Mouse (Mus musculus) erythroid progenitor cell, adult 5-6 weeks (primary cell): ENCODE measurements around the gene Ccdc9. TPM values are rescaled to one million over a fixed set of nuclear protein-coding genes. Genes with fewer than 3 reads are reported as not detected.
"Not testable (repeated sequence)": the region's sequence is repeated elsewhere in the genome, so short reads cannot be mapped to it uniquely, and the experiment has no call there.

Source experiments
- ATAC-seq: replicated peaks from 2 replicates; pipeline ENCODE4 v1.8.0; 2016; ENCODE audit warnings: moderate number of reproducible peaks, mild to moderate bottlenecking, moderate TSS enrichment, inconsistent platforms; ENCODE audit not compliant: poor library complexity, low FRiP score, severe bottlenecking
- total RNA-seq, 2 experiments: library from RNA; stranded (forward) in 1 of 2; stranded (reverse) in 1 of 2; fragments of 150-400 nt in 1 of 2; fragments of 186-747, 209-891 nt in 1 of 2; gene quantifications; 2 replicates each; pipeline versions ENCODE4 v1.2.3 to v1.2.4; 2015 to 2017; ENCODE audit warnings: low replicate concordance in 2 of 2

Gene Ccdc9
- total RNA-seq, 2 experiments from 2014 or later, result 15.1 to 39.5 TPM

DNA sequence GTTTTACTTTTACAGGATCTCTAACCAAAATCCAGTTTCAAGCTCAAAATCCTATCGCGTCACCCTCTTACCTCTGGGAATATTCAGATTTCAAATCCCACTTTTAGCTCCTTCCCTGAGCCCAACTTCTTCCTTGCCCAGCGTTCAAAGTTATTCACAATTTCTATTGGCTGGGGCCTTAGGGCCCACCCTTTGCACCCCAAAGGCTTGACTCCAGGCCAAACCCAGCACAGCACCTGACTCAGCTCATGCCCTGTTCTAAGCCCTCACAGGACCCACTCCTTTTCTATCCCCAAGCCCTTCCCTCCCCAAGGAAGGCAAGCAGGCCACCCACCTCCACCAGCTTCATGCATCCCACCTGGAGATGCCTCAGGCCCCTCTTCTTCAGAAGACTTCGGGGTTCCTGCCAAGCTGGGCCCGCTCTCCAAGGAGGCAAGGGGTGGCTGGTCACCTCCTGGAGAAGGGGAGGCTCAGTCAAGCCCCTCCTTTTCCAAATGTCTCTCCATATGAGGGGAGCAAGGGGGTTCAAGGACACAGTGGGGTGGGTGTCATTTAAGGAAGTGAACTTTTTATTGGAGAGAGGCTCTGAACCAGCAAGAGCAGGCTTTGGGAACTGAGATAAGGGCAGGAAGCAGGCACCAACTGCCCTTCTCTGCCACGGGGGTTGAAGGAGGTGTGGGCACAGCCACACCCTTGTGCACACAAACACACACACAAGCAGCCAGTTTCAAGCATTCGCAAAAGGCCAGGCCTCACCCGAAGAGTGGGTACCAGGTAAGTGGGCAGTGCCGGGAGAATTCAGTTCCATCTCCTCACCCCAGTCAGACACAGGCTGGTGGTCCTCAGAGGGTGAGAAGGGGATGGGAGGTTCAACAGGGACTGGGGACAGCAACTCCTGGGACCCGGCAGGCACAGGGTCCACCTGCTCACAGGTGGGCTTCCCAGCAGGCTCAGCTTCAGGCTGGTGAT is 11.4 kb downstream of the Ccdc9 start:
- ATAC-seq, result peak; percentile 60

DNA sequence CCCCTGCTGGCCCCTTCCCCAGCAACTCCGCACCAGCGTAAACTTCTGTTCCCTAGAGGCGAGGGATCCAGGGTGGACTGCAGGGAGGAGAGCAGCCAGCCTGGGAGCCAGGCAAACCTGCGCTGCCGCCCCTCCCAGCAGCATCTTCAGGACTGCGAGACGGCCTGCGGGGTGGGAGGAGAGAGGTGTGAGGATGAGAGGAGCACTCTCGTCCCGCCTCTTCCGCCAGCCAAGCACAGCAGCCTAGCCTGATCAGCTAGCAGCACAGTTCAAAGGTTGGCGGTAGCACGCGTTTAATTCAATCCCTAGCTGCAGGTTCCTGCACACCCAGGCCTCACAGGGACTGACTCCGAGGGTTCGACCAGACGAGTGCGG is 12.8 kb downstream of the Ccdc9 start:
- peak; percentile 72 for ATAC-seq

DNA sequence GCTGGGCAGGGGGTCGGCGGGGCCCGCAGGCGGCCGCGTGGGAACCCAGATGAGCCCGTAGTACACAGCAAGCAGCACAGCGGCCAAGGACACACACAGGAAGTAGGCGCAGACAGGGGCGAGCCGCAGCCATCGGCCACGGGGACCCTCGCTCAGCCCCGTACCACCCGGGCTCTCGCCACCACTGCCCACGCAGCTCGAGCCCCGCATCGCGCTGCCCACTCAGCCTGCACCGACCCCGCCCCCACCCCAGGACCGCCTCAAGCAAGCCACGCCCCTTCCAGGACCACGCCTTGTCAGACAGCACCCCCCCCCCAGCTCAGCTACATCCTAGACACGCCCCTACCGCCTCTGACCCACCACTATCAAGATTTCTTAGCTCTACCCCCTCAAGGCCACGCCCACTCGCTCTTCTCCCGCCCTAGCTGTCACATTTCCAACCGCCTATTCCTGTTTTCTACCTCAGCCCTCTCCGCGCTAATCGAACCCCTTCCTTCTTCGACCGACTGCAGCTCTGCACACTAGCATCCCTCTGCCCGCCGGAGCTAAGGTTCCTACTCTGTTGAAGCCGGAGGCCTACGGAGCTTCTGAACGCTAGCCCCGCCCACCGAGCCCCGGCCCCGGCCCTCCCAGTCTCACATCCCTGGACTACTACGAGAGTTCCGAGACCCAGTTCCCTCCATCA is 13.4 kb downstream of the Ccdc9 start, which contains the start of gene Inafm1:
Gene Inafm1 (minus strand): TSS at position 537 of the 685 bp plus-strand sequence.
- ATAC-seq, result peak; percentile 60

GRCm38 (mm10) chr7:16272681-16273080 is 13.9 kb downstream of the Ccdc9 start:
- peak; percentile 71 for ATAC-seq

DNA sequence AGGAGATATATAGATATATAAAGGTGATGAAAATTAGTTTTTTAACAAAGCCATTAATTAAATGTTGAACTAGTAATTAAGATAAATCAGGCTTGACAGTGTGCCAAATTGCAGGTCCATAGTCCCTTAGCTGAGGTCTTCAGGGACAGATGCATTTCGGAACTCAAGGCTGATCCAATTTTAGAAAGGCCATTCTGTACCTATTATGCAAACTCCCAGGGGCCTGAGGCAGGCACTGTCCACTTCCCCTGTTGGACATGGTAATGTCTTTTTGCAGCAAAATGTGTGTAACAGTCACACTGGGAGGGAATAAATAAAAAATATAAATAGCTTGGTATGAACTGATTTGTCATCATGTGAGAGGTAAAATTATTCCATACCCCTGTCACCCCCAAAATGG is 15.5 kb downstream of the Ccdc9 start:
- no peak for ATAC-seq

DNA sequence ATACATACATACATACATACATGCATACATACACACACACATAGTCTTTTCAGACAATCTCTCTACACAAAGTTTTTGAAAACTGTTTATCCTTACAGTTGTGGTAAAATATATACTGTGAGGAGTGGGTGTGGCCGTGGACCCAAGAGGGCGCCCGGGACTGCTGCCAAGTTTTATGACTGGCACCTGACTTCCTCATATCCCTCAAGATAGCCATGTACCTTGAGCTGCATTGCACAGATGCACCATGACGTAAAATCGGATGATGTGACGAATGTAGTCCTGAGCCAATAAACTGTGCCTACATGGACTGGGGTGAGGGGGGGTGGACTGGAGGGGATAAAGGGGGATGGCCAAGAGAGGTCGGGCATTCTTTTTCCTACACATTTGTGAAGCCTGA is 20.0 kb downstream of the Ccdc9 start:
- not testable (repeated sequence) for ATAC-seq

DNA sequence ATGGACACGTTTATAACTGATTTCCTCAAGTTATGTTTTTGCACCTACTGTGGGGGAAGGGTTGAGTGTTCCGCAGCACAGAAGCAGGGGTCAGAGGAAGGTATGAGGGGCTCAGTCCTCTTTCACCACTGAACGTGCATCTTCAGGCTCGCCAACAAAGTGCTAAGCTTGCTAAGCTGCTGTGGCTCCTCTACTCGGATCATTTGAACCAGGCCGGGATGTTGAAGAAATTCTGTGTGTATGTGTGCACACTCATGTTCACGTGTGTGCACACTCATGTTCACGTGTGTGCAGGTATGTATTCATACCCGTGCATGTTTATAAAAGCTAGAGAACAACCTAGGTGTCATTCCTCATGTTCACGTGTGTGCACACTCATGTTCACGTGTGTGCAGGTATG is 20.7 kb downstream of the Ccdc9 start:
- ATAC-seq, result no peak

- no peak for ATAC-seq
Measured at GRCm38 (mm10) chr7:16263843-16264242, 22.8 kb downstream of the Ccdc9 start.

DNA sequence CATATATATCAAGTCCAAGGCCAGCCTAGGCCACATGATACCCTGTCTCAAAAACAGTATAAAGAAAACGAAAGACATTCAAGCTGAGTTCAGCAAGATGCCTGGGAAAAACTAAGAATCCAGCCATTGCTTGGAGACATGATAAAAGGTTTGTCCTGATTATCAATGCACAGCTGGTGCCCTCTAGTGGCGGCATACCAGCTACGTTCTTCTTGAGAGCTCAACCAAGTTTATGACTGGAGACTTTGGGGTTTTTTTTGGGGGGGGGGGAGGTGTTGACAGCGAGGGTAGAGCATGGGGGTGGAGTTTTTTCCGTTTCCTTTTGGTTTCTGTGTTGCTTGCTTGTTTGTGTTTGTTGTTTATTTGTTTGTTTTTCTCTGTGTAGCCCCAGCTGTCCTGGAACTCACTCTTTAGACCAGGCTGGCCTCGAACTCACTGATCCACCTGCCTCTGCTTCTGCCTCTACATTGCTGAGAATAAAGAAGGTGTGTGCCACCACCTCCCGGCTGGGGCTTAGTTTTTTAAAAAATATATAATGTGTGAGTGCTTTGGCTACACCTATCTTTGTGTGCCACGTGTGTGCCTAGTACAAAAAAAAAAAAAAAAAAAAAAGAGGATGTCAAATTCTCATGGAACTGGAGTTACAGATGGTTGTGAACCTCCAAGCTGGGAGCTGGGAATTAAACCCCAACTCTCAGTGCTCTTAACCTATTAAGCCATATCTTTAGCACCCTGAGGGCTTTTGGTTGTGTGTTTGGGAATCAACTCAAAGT is 23.4 kb downstream of the Ccdc9 start:
- peak; percentile 71 for ATAC-seq

- no peak for ATAC-seq
Measured at GRCm38 (mm10) chr7:16261097-16261496, 25.5 kb downstream of the Ccdc9 start.

DNA sequence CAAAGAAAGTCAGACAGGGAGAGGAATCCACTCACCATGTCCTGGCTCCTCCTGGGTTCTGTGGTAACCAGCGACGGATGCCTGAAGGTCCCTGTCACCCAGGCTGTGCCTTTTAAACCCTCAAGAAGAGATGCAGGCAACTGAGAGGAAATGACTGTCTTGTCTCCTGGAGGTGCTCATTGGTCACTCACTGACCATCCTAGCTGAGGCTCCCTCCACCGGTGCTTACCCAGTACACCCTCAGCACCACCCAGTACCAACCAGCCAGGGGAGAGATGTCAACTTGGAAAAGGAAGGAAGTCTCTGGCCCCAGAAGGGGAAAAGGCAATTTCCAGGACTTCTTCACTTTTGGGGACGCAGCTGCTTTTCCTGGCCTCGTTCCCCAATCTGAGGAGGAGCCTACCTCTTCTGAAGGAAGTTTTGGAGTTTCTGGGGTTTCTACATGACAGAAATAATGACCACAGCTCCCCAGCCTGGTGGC is 27.4 kb downstream of the Ccdc9 start, which contains the start of gene C5ar1:
Gene C5ar1 (minus strand): TSS at position 431 of the 481 bp plus-strand sequence.
- ATAC-seq, result no peak

DNA sequence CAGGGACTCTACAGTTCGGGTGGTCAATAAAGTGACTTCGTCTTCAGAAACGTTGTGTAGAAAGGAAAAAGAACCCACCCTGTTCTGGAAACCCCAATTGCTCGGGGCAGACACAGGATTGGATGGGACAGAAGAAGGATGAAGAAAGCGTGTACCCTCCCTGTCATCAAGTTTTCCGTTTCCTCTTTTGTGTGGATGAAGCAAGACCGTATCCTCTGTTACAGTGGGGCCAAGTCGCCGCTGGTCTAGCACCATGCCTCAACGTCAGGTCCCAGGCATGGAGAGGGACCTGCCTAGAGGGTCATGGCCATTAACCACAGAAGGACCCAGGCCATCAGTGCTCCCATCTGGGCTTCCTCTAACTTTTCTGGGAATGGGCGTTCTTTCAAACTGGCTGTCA is 28.8 kb downstream of the Ccdc9 start:
- no peak for ATAC-seq

- ATAC-seq, result not testable (repeated sequence)
Measured at GRCm38 (mm10) chr7:16255963-16256362, 30.6 kb downstream of the Ccdc9 start.

DNA sequence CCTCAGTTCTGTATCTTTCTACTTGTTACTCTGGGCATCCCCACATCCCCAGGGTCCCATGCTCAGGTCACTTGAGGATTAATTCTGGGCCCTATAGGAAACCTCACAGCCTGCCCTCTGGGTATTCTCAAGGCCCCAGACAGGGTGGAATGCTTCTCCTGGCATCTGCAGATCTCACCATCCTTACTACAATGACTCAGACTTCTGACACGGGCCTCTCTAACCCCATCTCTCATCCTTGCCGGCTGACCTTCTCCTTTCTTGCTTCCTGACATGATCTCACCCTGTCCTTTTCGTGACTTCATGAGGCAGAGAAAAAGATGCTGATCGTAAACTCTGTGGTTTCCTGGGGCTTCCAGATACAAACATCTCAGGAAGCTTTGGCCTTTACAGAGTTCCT is 32.4 kb downstream of the Ccdc9 start:
- ATAC-seq, result no peak

DNA sequence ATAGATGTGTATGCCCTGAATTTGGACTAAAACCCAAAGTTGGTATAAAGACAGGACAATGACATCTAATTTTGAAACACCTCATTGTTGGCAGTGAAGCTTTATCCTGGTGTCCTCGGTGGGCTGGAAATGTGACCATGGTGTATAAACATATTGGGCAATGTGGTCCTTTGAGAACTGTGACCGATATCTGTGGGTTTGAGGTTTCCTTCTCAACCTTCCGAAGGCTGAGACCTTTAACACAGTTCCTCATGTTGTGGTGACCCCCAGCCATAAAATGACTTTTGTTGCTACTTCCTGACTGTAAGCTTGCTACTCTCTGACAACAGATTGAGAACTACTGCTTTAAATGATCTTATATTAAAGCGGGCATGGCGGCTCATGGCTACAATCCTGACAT is 35.9 kb downstream of the Ccdc9 start:
- ATAC-seq, result no peak

DNA sequence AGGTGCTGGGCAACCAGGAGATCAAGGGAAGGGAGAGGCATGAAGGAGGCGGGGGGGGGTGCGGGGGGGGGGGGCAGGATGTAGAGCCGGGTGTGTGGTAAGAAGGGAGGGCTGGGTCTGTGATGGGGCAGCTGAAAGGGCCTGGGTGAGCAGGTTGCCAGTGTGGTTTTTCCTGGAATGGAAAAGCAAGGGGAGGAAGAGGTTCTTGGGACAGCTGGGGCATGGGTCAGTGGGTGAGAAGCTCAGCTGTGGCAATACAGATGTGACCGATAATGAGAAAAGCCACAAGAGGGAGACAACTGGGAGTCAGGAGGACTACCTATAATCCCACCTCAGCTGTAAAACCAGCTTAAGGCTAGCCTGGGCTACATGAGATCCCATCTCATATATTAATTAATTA is 40.6 kb downstream of the Ccdc9 start:
- ATAC-seq, result no peak

DNA sequence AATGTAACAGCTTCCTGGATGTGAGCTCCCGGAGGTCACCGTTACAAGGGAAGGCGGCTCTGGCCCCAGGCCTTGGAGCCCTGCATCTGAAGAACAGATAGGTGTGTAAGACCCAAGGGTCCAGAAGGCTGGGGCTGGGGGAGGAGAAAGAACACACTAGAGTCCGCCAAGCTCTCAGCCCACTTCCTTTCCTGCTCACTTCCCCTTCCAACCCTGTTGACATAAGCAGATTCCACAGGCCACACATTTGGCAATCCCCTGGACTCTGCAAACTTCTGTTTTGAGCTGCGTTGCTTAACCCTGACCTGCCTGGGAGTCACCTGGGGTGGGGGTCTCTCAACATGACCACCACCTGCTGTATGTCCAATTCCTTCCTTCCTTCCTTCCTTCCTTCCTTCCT is 42.5 kb downstream of the Ccdc9 start, which contains the start of gene C5ar2:
Gene C5ar2 (minus strand): TSS at position 88 of the 400 bp plus-strand sequence.
- no peak for ATAC-seq

- ATAC-seq, result no peak
Measured at GRCm38 (mm10) chr7:16242198-16242597, 44.4 kb downstream of the Ccdc9 start.

DNA sequence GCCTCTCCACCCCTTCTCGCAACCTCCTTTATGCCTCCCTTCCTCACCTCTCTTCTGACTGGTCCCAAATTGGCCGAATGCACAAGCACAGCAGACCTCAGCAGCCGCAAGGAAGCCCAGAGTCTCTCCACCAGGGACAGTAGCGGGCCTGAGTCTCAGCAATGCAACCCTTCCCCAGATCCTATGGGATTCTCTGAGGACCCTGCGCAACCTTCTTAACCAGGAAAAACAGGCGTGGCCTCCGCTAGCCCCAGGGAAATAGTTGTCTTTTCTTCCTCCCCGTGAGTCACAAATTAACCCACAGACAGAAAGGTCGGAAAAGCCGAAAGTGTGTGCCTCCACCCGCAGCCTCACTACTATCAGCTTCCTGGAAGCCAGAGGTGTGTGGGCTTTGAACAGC is 44.8 kb downstream of the Ccdc9 start:
- ATAC-seq, result no peak

DNA sequence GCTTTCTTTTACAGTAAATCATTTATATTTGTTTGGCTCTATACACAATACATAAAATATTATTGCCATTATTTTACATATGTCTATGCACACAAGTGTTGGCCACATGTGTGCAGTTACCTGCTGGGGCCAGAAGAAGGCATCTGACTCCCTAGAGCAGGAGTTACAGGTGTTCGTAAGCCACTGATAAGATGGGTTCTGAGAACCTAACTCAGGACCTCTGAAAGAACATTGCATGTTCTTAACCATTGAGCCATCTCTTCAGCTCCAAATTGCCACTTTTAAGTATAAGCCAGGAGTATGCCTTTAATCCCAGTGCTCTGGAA is 45.7 kb downstream of the Ccdc9 start:
- ATAC-seq, result no peak
